9 mouse cellular contexts compared by ENCODE assay signal in genomic region chr7:125872202-125872580, GRCm38 (mm10).
DNase-seq lines count a peak whose midpoint lies in the region; ATAC-seq and TF ChIP-seq lines count a peak whose summit lies in the region.
"Had no signal": no experiment of that assay in that cellular context is flagged by ENCODE, and none has a peak within 500 bp of the region (broad histone marks: within the 10 kb centered on the region; RNA-seq: fewer than 3 reads in every experiment).

No protein-coding gene starts in this region.

- TF ChIP-seq CTCF in kidney, adult 2 months (conservative IDR thresholded peaks at IDR 0.05; ENCODE audit: insufficient read depth, insufficient read length, low read depth, low read length) = no peak

- H3K9ac ChIP-seq in midbrain, embryonic 14.5 days (replicated peaks; ENCODE audit: low read length) = no peak overlapping the region; the same call in 1 of the 2 replicates

- DNase-seq in kidney, adult 2 months = peak; percentile 22
- no peak for DNase-seq in kidney, adult 8-10 months
- DNase-seq in brain, adult 2 months (ENCODE audit: low read depth, low spot score) = peak; percentile 36
- no peak for DNase-seq in hindbrain, embryonic 10.5 days (ENCODE audit: low spot score)
- no peak for DNase-seq in midbrain, embryonic 14.5 days
- no peak for DNase-seq in right cerebral cortex, postnatal 25 days
- DNase-seq in urinary bladder, postnatal 25 days (ENCODE audit: low spot score) = no peak
- DNase-seq: left cerebral cortex, postnatal 4 days had no signal

- no peak overlapping the region for H3K4me3 ChIP-seq in kidney, adult 2 months (ENCODE audit: insufficient read depth, low read depth, low read length)
- H3K4me3 ChIP-seq in hindbrain, embryonic 10.5 days = no peak overlapping the region
- H3K4me3 ChIP-seq in midbrain, embryonic 14.5 days (replicated peaks; ENCODE audit: low read depth, low read length) = no peak overlapping the region

- H3K4me2 ChIP-seq in midbrain, embryonic 14.5 days (ENCODE audit: low read length) = no peak overlapping the region

- H3K4me1 ChIP-seq in kidney, adult 2 months (ENCODE audit: control insufficient read depth, insufficient read depth, low read length) = 0 out of 2 replicates have a peak, but pooled peaks cover 5% of the 10 kb centered on the region
- H3K4me1 ChIP-seq in hindbrain, embryonic 10.5 days (replicated peaks) = peaks cover 39% of the 10 kb centered on the region
- peaks cover 20% of the 10 kb centered on the region for H3K4me1 ChIP-seq in midbrain, embryonic 14.5 days (ENCODE audit: control insufficient read depth, insufficient read depth, low read length)

- no peaks in the 10 kb centered on the region for H3K36me3 ChIP-seq in kidney, adult 2 months (ENCODE audit: control insufficient read depth, insufficient read depth, low read length)
- no peaks in the 10 kb centered on the region for H3K36me3 ChIP-seq in hindbrain, embryonic 10.5 days
- no peaks in the 10 kb centered on the region for H3K36me3 ChIP-seq in midbrain, embryonic 14.5 days (ENCODE audit: control insufficient read depth, insufficient read depth, low read length)

- 55% methylated on average over 6 of the region's 6 CpGs for WGBS in kidney, adult 2 months
- WGBS in hindbrain, embryonic 10.5 days = 71% methylated on average over 6 of the region's 6 CpGs
- WGBS in midbrain, embryonic 14.5 days = 52% methylated on average over 6 of the region's 6 CpGs

- H3K27me3 ChIP-seq in kidney, adult 2 months (replicated peaks; ENCODE audit: control insufficient read depth, insufficient read depth, low read length) = no peaks in the 10 kb centered on the region
- no peaks in the 10 kb centered on the region for H3K27me3 ChIP-seq in hindbrain, embryonic 10.5 days (ENCODE audit: insufficient read depth, poor library complexity, severe bottlenecking)
- H3K27me3 ChIP-seq in midbrain, embryonic 14.5 days (ENCODE audit: control insufficient read depth, insufficient read depth, low read length) = no peaks in the 10 kb centered on the region

- no peak for TF ChIP-seq POLR2A in kidney, adult 2 months (IDR thresholded peaks at IDR 0.05; ENCODE audit: low read depth, low read length)

- 0 out of 2 replicates have a peak, but pooled peaks have one; percentile 14 for ATAC-seq in midbrain, embryonic 14.5 days (ENCODE audit: low FRiP score, low TSS enrichment)

- no peaks in the 10 kb centered on the region for H3K9me3 ChIP-seq in hindbrain, embryonic 10.5 days
- H3K9me3 ChIP-seq in midbrain, embryonic 14.5 days (ENCODE audit: control insufficient read depth, low read length) = no peaks in the 10 kb centered on the region

- no peak overlapping the region for H3K27ac ChIP-seq in kidney, adult 2 months (ENCODE audit: insufficient read depth, low read depth, low read length)
- peak overlapping the region; percentile 79; the same call in 1 of the 2 replicates for H3K27ac ChIP-seq in hindbrain, embryonic 10.5 days
- H3K27ac ChIP-seq in midbrain, embryonic 14.5 days (replicated peaks; ENCODE audit: low read depth, low read length) = peak overlapping the region; percentile 75
- H3K27ac ChIP-seq: macrophage had no signal

Comparison
In these comparisons a context has a peak if more than half of its experiments do, and no peak if none do; other contexts are left out.
1. DNase-seq: peak in kidney, adult 2 months (single experiment) and brain, adult 2 months (single experiment); none in kidney, adult 8-10 months (0 of 2), hindbrain, embryonic 10.5 days (single experiment), midbrain, embryonic 14.5 days (single experiment), right cerebral cortex, postnatal 25 days (single experiment) and urinary bladder, postnatal 25 days (single experiment).